Mouse (Mus musculus) left cerebral cortex, postnatal 25 days (tissue): ENCODE measurements around the gene Rassf6. TPM values are rescaled to one million over a fixed set of nuclear protein-coding genes. Genes with fewer than 3 reads are reported as not detected.

Source experiments
- DNase-seq, 2 experiments: peaks; one replicate each; pipeline ENCODE4 v3.0.0; 2022; ENCODE audit warnings: low spot score in 2 of 2, mixed read lengths in 1 of 2
- intact Hi-C: fragments of 180-260 bp; cut with DNase I; formaldehyde crosslinking; loops from one replicate; pipeline ENCODE4 v1.15.1; 2025
- total RNA-seq, 2 experiments: library from RNA; stranded (reverse); gene quantifications; 2 replicates each; pipeline ENCODE4 v1.2.3; 2021

Gene Rassf6
- total RNA-seq, 2 experiments from 2014 or later, result 0.82 to 1.3 TPM

- intact Hi-C loops, result loop anchor here (5.0 kb wide), 2 partner anchors 82 to 362 kb away; partner anchors contain the start of gene Cox18
- no peak for DNase-seq
These were observed 55.7 kb downstream of the Rassf6 start for GRCm38 (mm10) chr5:90584799-90585198.

GRCm38 (mm10) chr5:90582179-90582578 lies 58.3 kb downstream of the Rassf6 start:
- intact Hi-C loops, result loop anchor here (5.0 kb wide), 1 partner anchor 360 kb away; the partner anchor contains the start of gene Cox18

GRCm38 (mm10) chr5:90579556-90579955 lies 60.9 kb downstream of the Rassf6 start:
- intact Hi-C loops, result no loop called here
- no peak for DNase-seq

More at GRCm38 (mm10) chr5:90582179-90582578, 58.3 kb downstream of the Rassf6 start:
- no peak for DNase-seq

- DNase-seq, result no peak
- intact Hi-C loops, result no loop called here
These were observed 62.7 kb downstream of the Rassf6 start for GRCm38 (mm10) chr5:90577751-90578150.

GRCm38 (mm10) chr5:90571216-90571615 lies 69.2 kb downstream of the Rassf6 start:
- DNase-seq, result no peak
- intact Hi-C loops, result no loop called here

GRCm38 (mm10) chr5:90568338-90568737 lies 72.1 kb downstream of the Rassf6 start:
- intact Hi-C loops, result no loop called here
- no peak for DNase-seq

GRCm38 (mm10) chr5:90567788-90568187 lies 72.7 kb downstream of the Rassf6 start:
- intact Hi-C loops, result no loop called here

GRCm38 (mm10) chr5:90565205-90565604 lies 75.3 kb downstream of the Rassf6 start:
- DNase-seq, result peak in 1 of 2 experiments; percentile 50
- intact Hi-C loops, result no loop called here

More at GRCm38 (mm10) chr5:90567788-90568187, 72.7 kb downstream of the Rassf6 start:
- DNase-seq, result no peak

- peak in 1 of 2 experiments; percentile 69 for DNase-seq
These were observed 76.3 kb downstream of the Rassf6 start for GRCm38 (mm10) chr5:90564161-90564560.

GRCm38 (mm10) chr5:90562880-90563279 lies 77.6 kb downstream of the Rassf6 start:
- intact Hi-C loops, result no loop called here
- no peak for DNase-seq

More at GRCm38 (mm10) chr5:90564161-90564560, 76.3 kb downstream of the Rassf6 start:
- intact Hi-C loops, result no loop called here

- DNase-seq, result peak; percentile 40 to 89
- intact Hi-C loops, result no loop called here
These were observed 78.7 kb downstream of the Rassf6 start for GRCm38 (mm10) chr5:90561721-90562275.

- DNase-seq, result no peak
- intact Hi-C loops, result no loop called here
These were observed 79.7 kb downstream of the Rassf6 start, which contains the start of gene 5830473C10Rik for GRCm38 (mm10) chr5:90560743-90561142. Gene 5830473C10Rik (plus strand): TSS chr5:90561107.

GRCm38 (mm10) chr5:90556052-90556451 lies 84.4 kb downstream of the Rassf6 start:
- intact Hi-C loops, result no loop called here
- DNase-seq, result no peak

Other genes starting within 250 kb of the Rassf6 start
- not detected for gene Alb, start 179.8 kb downstream of the Rassf6 start, total RNA-seq
- gene Afp, start 149.9 kb downstream of the Rassf6 start, total RNA-seq, result not detected
- not detected for gene Afm, start 121.7 kb downstream of the Rassf6 start, total RNA-seq
- gene 5830473C10Rik, start 79.5 kb downstream of the Rassf6 start, total RNA-seq, result under 1 TPM in 1 of 2 experiments, not detected in 1; 0.37 TPM
- not detected for gene Cxcl5, start 118.7 kb upstream of the Rassf6 start, total RNA-seq
- under 1 TPM; 0.32 to 0.46 TPM for gene Ppbp, start 127.9 kb upstream of the Rassf6 start, total RNA-seq
- gene Pf4, start 131.8 kb upstream of the Rassf6 start, total RNA-seq, result 1 to 10 TPM; 2.2 to 5.3 TPM
- gene Cxcl3, start 145.4 kb upstream of the Rassf6 start, total RNA-seq, result not detected
- gene Cxcl15, start 153.9 kb upstream of the Rassf6 start, total RNA-seq, result not detected